Mouse (Mus musculus): ENCODE measurements around the gene Plekha5. TPM values are rescaled to one million over a fixed set of nuclear protein-coding genes. Genes with fewer than 3 reads are reported as not detected.

Plekha5 gene
- polyA plus RNA-seq, 1 experiment from 2014 or later, result 42.1 TPM

- H3K9ac ChIP-seq, result no peak overlapping the region
- H3K4me3 ChIP-seq, result no peak overlapping the region
- H3K9me3 ChIP-seq, result no peaks in the 10 kb centered on the region
- no peak for ATAC-seq (replicated peaks)
- WGBS, result 81% methylated on average over 3 of the region's 3 CpGs
- H3K36me3 ChIP-seq (replicated peaks), result no peaks in the 10 kb centered on the region
- H3K4me2 ChIP-seq, result no peak overlapping the region
- H3K27ac ChIP-seq, result no peak overlapping the region
- no peaks in the 10 kb centered on the region for H3K4me1 ChIP-seq
- no peaks in the 10 kb centered on the region for H3K27me3 ChIP-seq (replicated peaks)
Measured at GRCm38 (mm10) chr6:140613822-140614221, 190.0 kb downstream of the Plekha5 start.

GRCm38 (mm10) chr6:140614711-140615110 is 190.9 kb downstream of the Plekha5 start:
- no peak overlapping the region for H3K4me3 ChIP-seq
- no peak overlapping the region for H3K4me2 ChIP-seq
- no peak overlapping the region for H3K9ac ChIP-seq
- no peaks in the 10 kb centered on the region for H3K4me1 ChIP-seq
- no peaks in the 10 kb centered on the region for H3K9me3 ChIP-seq
- 92% methylated on average over 11 of the region's 11 CpGs for WGBS
- no peak overlapping the region for H3K27ac ChIP-seq
- no peaks in the 10 kb centered on the region for H3K27me3 ChIP-seq (replicated peaks)
- ATAC-seq (replicated peaks), result no peak
- no peaks in the 10 kb centered on the region for H3K36me3 ChIP-seq (replicated peaks)

GRCm38 (mm10) chr6:140620531-140621349 is 196.9 kb downstream of the Plekha5 start:
- no peaks in the 10 kb centered on the region for H3K36me3 ChIP-seq (replicated peaks)
- 69% methylated on average over 13 of the region's 13 CpGs for WGBS
- no peaks in the 10 kb centered on the region for H3K9me3 ChIP-seq
- no peak overlapping the region for H3K9ac ChIP-seq
- peaks cover 16% of the 10 kb centered on the region for H3K4me1 ChIP-seq
- no peak overlapping the region for H3K4me3 ChIP-seq
- H3K27me3 ChIP-seq (replicated peaks), result no peaks in the 10 kb centered on the region
- no peak for ATAC-seq (replicated peaks)
- no peak overlapping the region for H3K4me2 ChIP-seq
- no peak overlapping the region for H3K27ac ChIP-seq

- Histone ChIP-seq H3K4me1 (peaks cover 24% of the 10 kb centered on the region), H3K27ac (no peak overlapping the region), H3K4me2 (no peak overlapping the region), H3K9me3 (no peaks in the 10 kb centered on the region), H3K27me3 (replicated peaks) (no peaks in the 10 kb centered on the region), H3K4me3 (no peak overlapping the region), H3K36me3 (replicated peaks) (no peaks in the 10 kb centered on the region), H3K9ac (no peak overlapping the region)
- 93% methylated on average over 1 of the region's 1 CpGs for WGBS
- no peak for ATAC-seq (replicated peaks)
Measured at GRCm38 (mm10) chr6:140621622-140622021, 197.8 kb downstream of the Plekha5 start.

- Histone ChIP-seq H3K9ac (peak within 1 kb of the TSS; percentile 99), H3K27ac (peak within 1 kb of the TSS; percentile 98), H3K27me3 (replicated peaks) (no peaks in the 10 kb centered on the region), H3K4me3 (peak within 1 kb of the TSS; percentile 72), H3K4me1 (peaks cover 32% of the 10 kb centered on the region), H3K36me3 (replicated peaks) (no peaks in the 10 kb centered on the region), H3K4me2 (peak within 1 kb of the TSS; percentile 67), H3K9me3 (no peaks in the 10 kb centered on the region)
- peak; percentile 11 for ATAC-seq (replicated peaks)
- 47% methylated on average over 30 of the region's 30 CpGs for WGBS
Measured at GRCm38 (mm10) chr6:140622391-140623225, 198.8 kb downstream of the Plekha5 start, which contains the start of gene Aebp2. TSS of gene Aebp2 (plus strand) at chr6:140622663.

- H3K27ac ChIP-seq, result peak overlapping the region; percentile 98
- no peaks in the 10 kb centered on the region for H3K27me3 ChIP-seq (replicated peaks)
- H3K4me1 ChIP-seq, result peaks cover 38% of the 10 kb centered on the region
- peak overlapping the region; percentile 72 for H3K4me2 ChIP-seq
- H3K36me3 ChIP-seq (replicated peaks), result no peaks in the 10 kb centered on the region
- peak; percentile 94 for ATAC-seq (replicated peaks)
- peak overlapping the region; percentile 72 for H3K4me3 ChIP-seq
- no peaks in the 10 kb centered on the region for H3K9me3 ChIP-seq
- H3K9ac ChIP-seq, result peak overlapping the region; percentile 99
- 0% methylated on average over 75 of the region's 117 CpGs for WGBS
Measured at GRCm38 (mm10) chr6:140623226-140624095, 199.6 kb downstream of the Plekha5 start.

GRCm38 (mm10) chr6:140624096-140625051 is 200.5 kb downstream of the Plekha5 start:
- Histone ChIP-seq H3K9me3 (no peaks in the 10 kb centered on the region), H3K36me3 (replicated peaks) (no peaks in the 10 kb centered on the region), H3K4me2 (peak overlapping the region; percentile 72), H3K4me3 (peak overlapping the region; percentile 72), H3K4me1 (peaks cover 44% of the 10 kb centered on the region), H3K27me3 (replicated peaks) (no peaks in the 10 kb centered on the region), H3K9ac (peak overlapping the region; percentile 99), H3K27ac (peak overlapping the region; percentile 98)
- WGBS, result under 1% methylated on average over 77 of the region's 80 CpGs
- ATAC-seq (replicated peaks), result peak; percentile 18

GRCm38 (mm10) chr6:140629176-140629859 is 205.5 kb downstream of the Plekha5 start:
- Histone ChIP-seq H3K27me3 (replicated peaks) (no peaks in the 10 kb centered on the region), H3K9ac (no peak overlapping the region), H3K9me3 (no peaks in the 10 kb centered on the region), H3K4me1 (peaks cover 54% of the 10 kb centered on the region), H3K27ac (no peak overlapping the region), H3K4me3 (no peak overlapping the region), H3K4me2 (no peak overlapping the region), H3K36me3 (replicated peaks) (0 out of 2 replicates have a peak, but pooled peaks cover 3% of the 10 kb centered on the region)
- 72% methylated on average over 4 of the region's 4 CpGs for WGBS
- no peak for ATAC-seq (replicated peaks)

GRCm38 (mm10) chr6:140630306-140630705 is 206.5 kb downstream of the Plekha5 start:
- Histone ChIP-seq H3K4me2 (no peak overlapping the region), H3K36me3 (replicated peaks) (0 out of 2 replicates have a peak, but pooled peaks cover 3% of the 10 kb centered on the region), H3K9me3 (no peaks in the 10 kb centered on the region), H3K27ac (no peak overlapping the region), H3K4me1 (peaks cover 48% of the 10 kb centered on the region), H3K9ac (no peak overlapping the region), H3K4me3 (no peak overlapping the region), H3K27me3 (replicated peaks) (no peaks in the 10 kb centered on the region)
- ATAC-seq (replicated peaks), result no peak
- 24% methylated on average over 4 of the region's 4 CpGs for WGBS

GRCm38 (mm10) chr6:140633616-140634015 is 209.8 kb downstream of the Plekha5 start:
- ATAC-seq (replicated peaks), result no peak
- H3K9ac ChIP-seq, result no peak overlapping the region
- H3K4me2 ChIP-seq, result no peak overlapping the region
- peaks cover 22% of the 10 kb centered on the region for H3K36me3 ChIP-seq (replicated peaks)
- H3K27ac ChIP-seq, result no peak overlapping the region
- H3K9me3 ChIP-seq, result no peaks in the 10 kb centered on the region
- no peaks in the 10 kb centered on the region for H3K27me3 ChIP-seq (replicated peaks)
- WGBS, result 79% methylated on average over 8 of the region's 8 CpGs
- H3K4me3 ChIP-seq, result no peak overlapping the region
- H3K4me1 ChIP-seq, result peaks cover 21% of the 10 kb centered on the region

Data from midbrain, embryonic 15.5 days (tissue).